Mouse (Mus musculus) lung, postnatal 10 days (tissue): ENCODE data around the gene Bean1.
A peak's percentile ranks its signal among the peaks of the same experiment; 100 is the strongest.

Source experiments
- DNase-seq: peaks from one replicate; pipeline ENCODE4 v3.0.0; 2021

The Bean1 gene

GRCm38 (mm10) chr8:104172420-104172819 lies 2.2 kb downstream of the Bean1 start:
- DNase-seq = no peak

- DNase-seq = peak; percentile 25
These were observed 5.7 kb downstream of the Bean1 start for GRCm38 (mm10) chr8:104175848-104176527.

- DNase-seq = no peak
These were observed 6.8 kb downstream of the Bean1 start for GRCm38 (mm10) chr8:104177054-104177453.

- DNase-seq = peak; percentile 15
These were observed 14.7 kb downstream of the Bean1 start for GRCm38 (mm10) chr8:104184905-104185304.

- no peak for DNase-seq
These were observed 16.6 kb downstream of the Bean1 start for GRCm38 (mm10) chr8:104186827-104187226.

- no peak for DNase-seq
These were observed 17.4 kb downstream of the Bean1 start for GRCm38 (mm10) chr8:104187622-104188021.

- no peak for DNase-seq
These were observed 18.2 kb downstream of the Bean1 start for GRCm38 (mm10) chr8:104188459-104188858.

GRCm38 (mm10) chr8:104190777-104191468 lies 20.7 kb downstream of the Bean1 start:
- DNase-seq = no peak

- DNase-seq = peak; percentile 40
These were observed 21.3 kb downstream of the Bean1 start for GRCm38 (mm10) chr8:104191496-104191895.

- DNase-seq = no peak
These were observed 29.6 kb downstream of the Bean1 start for GRCm38 (mm10) chr8:104199802-104200201.

- no peak for DNase-seq
These were observed 31.4 kb downstream of the Bean1 start for GRCm38 (mm10) chr8:104201622-104202021.

- DNase-seq = no peak
These were observed 32.1 kb downstream of the Bean1 start for GRCm38 (mm10) chr8:104202320-104202719.

- DNase-seq = no peak
These were observed 35.0 kb downstream of the Bean1 start for GRCm38 (mm10) chr8:104205292-104205691.

- DNase-seq = no peak
These were observed 47.4 kb downstream of the Bean1 start for GRCm38 (mm10) chr8:104217601-104218000.

GRCm38 (mm10) chr8:104219079-104219478 lies 48.8 kb downstream of the Bean1 start:
- peak; percentile 70 for DNase-seq

GRCm38 (mm10) chr8:104219806-104220205 lies 49.6 kb downstream of the Bean1 start:
- peak; percentile 84 for DNase-seq

GRCm38 (mm10) chr8:104227048-104227447 lies 56.8 kb downstream of the Bean1 start:
- no peak for DNase-seq

GRCm38 (mm10) chr8:104230377-104230776 lies 60.1 kb downstream of the Bean1 start:
- no peak for DNase-seq

GRCm38 (mm10) chr8:104232039-104232438 lies 61.8 kb downstream of the Bean1 start:
- no peak for DNase-seq

GRCm38 (mm10) chr8:104232919-104233318 lies 62.7 kb downstream of the Bean1 start:
- DNase-seq = no peak

GRCm38 (mm10) chr8:104234573-104234972 lies 64.3 kb downstream of the Bean1 start:
- no peak for DNase-seq

- no peak for DNase-seq
These were observed 69.2 kb downstream of the Bean1 start for GRCm38 (mm10) chr8:104239418-104239861.

- DNase-seq = no peak
These were observed 71.9 kb downstream of the Bean1 start for GRCm38 (mm10) chr8:104242038-104242644.

GRCm38 (mm10) chr8:104246621-104247020 lies 76.4 kb downstream of the Bean1 start:
- DNase-seq = peak; percentile 14
